Mouse (Mus musculus) embryonic fibroblast, embryonic 13.5 days (primary cell): ENCODE data around the gene Racgap1.

Experiments used
- CTCF ChIP-seq: IDR thresholded peaks from 2 replicates; pipeline ENCODE4 v1.5.1; 2011; ENCODE audit warnings: mild to moderate bottlenecking, control low read depth, low read length, moderate library complexity, borderline replicate concordance; ENCODE audit not compliant: insufficient read depth
- POLR2A ChIP-seq: IDR thresholded peaks from 2 replicates; pipeline ENCODE4 v1.6.1; 2011; ENCODE audit warnings: low read depth, mild to moderate bottlenecking, control low read depth, low read length, moderate library complexity

DNA sequence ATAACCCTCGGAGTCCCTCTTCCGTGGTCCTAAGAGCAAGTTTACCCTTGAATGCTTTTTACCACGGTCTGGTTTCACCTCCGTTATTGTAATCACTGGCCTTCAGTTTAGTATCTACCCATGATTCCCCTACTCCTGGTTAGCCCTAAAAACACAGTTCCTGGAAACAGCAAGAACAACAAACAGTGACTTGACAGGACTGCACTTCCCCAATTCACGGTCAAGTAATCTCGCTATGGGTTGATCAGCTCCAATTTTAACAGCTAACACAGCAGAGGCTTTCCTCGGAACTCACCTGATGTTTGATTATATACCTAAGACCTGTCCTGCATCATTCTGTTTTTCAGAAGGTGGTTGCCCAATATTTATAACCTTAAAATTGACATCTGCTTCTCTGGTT lies 16.8 kb downstream of the Racgap1 start:
- no peak for TF ChIP-seq CTCF
- no peak for TF ChIP-seq POLR2A
